Mouse (Mus musculus): ENCODE data around the gene Tpcn1. TPM values are rescaled to one million over a fixed set of nuclear protein-coding genes. Genes with fewer than 3 reads are reported as not detected.

Tpcn1 gene
- polyA plus RNA-seq, 2 experiments, result 17.8 to 19.3 TPM

GRCm38 (mm10) chr5:120631128-120631527, 42.7 kb upstream of the Tpcn1 start:
- no peak for DNase-seq (ENCODE audit: low read depth in 3 of 3, low spot score in 3 of 3)
- H3K4me3 ChIP-seq (ENCODE audit: insufficient read depth in 1 of 2, low read depth in 2 of 2, low read length in 2 of 2), result no peak overlapping the region
- H3K4me1 ChIP-seq (replicated peaks; ENCODE audit: control insufficient read depth in 2 of 2, insufficient read depth in 2 of 2, low read length in 1 of 2), result no peaks in the 10 kb centered on the region
- H3K9ac ChIP-seq (replicated peaks), result no peak overlapping the region
- TF ChIP-seq CTCF (IDR thresholded peaks at IDR 0.05; ENCODE audit: low read depth) (no peak), EP300 (IDR thresholded peaks at IDR 0.05; ENCODE audit: low read depth) (no peak)
- H3K9me3 ChIP-seq (ENCODE audit: control insufficient read depth, low read length), result peaks cover 3% of the 10 kb centered on the region
- WGBS (ENCODE audit: insufficient replicate concordance), result 11% methylated on average over 29 of the region's 29 CpGs
- no peak for ATAC-seq (ENCODE audit: insufficient read depth)
- H3K4me2 ChIP-seq (ENCODE audit: low read depth), result no peak overlapping the region
- no peaks in the 10 kb centered on the region for H3K36me3 ChIP-seq (replicated peaks; ENCODE audit: control insufficient read depth, insufficient read depth, low read depth)
- H3K27me3 ChIP-seq (ENCODE audit: control insufficient read depth, insufficient read depth, low read length), result peaks cover 7% of the 10 kb centered on the region
- no peak overlapping the region for H3K27ac ChIP-seq

GRCm38 (mm10) chr5:120628624-120629023, 40.2 kb upstream of the Tpcn1 start:
- H3K4me3 ChIP-seq (ENCODE audit: insufficient read depth in 1 of 2, low read depth in 2 of 2, low read length in 2 of 2), result no peak overlapping the region
- DNase-seq (ENCODE audit: low read depth in 3 of 3, low spot score in 3 of 3) (no peak), ATAC-seq (ENCODE audit: insufficient read depth) (no peak)
- H3K9ac ChIP-seq (replicated peaks), result no peak overlapping the region
- 61% methylated on average over 7 of the region's 7 CpGs for WGBS (ENCODE audit: insufficient replicate concordance)
- peaks cover 3% of the 10 kb centered on the region for H3K9me3 ChIP-seq (ENCODE audit: control insufficient read depth, low read length)
- TF ChIP-seq EP300 (IDR thresholded peaks at IDR 0.05; ENCODE audit: low read depth) (no peak), CTCF (IDR thresholded peaks at IDR 0.05; ENCODE audit: low read depth) (no peak)
- H3K4me1 ChIP-seq (replicated peaks; ENCODE audit: control insufficient read depth in 2 of 2, insufficient read depth in 2 of 2, low read length in 1 of 2), result no peaks in the 10 kb centered on the region
- H3K27ac ChIP-seq, result no peak overlapping the region
- peaks cover 7% of the 10 kb centered on the region for H3K27me3 ChIP-seq (ENCODE audit: control insufficient read depth, insufficient read depth, low read length)
- H3K4me2 ChIP-seq (ENCODE audit: low read depth), result no peak overlapping the region
- no peaks in the 10 kb centered on the region; the same call in none of the 2 replicates for H3K36me3 ChIP-seq (replicated peaks; ENCODE audit: control insufficient read depth, insufficient read depth, low read depth)

DNA sequence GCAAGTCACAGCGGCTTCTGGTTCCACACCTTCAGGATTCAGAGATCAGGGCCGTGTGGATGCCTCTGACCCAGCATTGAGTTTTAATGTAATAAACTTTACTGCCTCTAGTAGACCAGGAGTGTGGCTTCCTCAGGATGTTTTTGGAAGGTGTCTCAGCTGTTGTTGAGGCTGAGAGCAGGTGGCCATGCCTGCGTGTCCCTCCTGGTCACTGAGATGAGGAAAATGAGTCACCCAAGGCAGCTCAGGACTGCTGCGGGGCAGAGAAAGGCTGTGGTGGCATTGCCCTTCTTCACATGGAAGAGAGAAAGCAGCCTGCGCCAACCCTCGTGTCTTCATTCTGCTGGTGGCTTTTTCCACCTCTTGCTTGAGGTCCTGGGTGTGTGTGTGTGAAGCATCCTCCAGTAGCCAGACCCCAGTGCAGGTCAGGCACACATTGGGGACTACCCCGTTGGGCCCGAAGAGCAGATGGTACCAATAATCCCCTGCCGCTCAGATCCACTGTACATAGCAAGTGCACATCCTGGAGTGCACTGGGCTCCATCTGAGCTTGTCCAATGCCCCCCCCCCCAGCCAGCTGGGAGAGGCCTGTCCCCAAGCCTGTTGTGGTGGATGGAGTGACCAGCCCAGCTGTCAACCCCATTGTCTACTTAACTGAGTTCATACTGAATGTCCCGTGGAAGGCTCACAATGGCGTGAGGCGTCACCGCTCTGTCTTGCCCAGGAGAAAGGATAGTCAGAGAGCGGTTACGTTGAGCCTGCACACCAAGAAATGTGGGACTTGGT, 39.2 kb upstream of the Tpcn1 start:
- no peak overlapping the region for H3K9ac ChIP-seq (replicated peaks)
- H3K4me1 ChIP-seq (replicated peaks; ENCODE audit: control insufficient read depth in 2 of 2, insufficient read depth in 2 of 2, low read length in 1 of 2), result no peaks in the 10 kb centered on the region
- peaks cover 7% of the 10 kb centered on the region for H3K27me3 ChIP-seq (ENCODE audit: control insufficient read depth, insufficient read depth, low read length)
- peaks cover 5% of the 10 kb centered on the region for H3K36me3 ChIP-seq (replicated peaks; ENCODE audit: control insufficient read depth, insufficient read depth, low read depth)
- no peak overlapping the region for H3K4me2 ChIP-seq (ENCODE audit: low read depth)
- DNase-seq (ENCODE audit: low read depth in 3 of 3, low spot score in 3 of 3) (no peak), ATAC-seq (ENCODE audit: insufficient read depth) (no peak)
- H3K27ac ChIP-seq, result no peak overlapping the region
- peaks cover 3% of the 10 kb centered on the region for H3K9me3 ChIP-seq (ENCODE audit: control insufficient read depth, low read length)
- no peak overlapping the region for H3K4me3 ChIP-seq (ENCODE audit: insufficient read depth in 1 of 2, low read depth in 2 of 2, low read length in 2 of 2)
- TF ChIP-seq CTCF (IDR thresholded peaks at IDR 0.05; ENCODE audit: low read depth) (no peak), EP300 (IDR thresholded peaks at IDR 0.05; ENCODE audit: low read depth) (no peak)
- WGBS (ENCODE audit: insufficient replicate concordance), result 83% methylated on average over 15 of the region's 15 CpGs

GRCm38 (mm10) chr5:120626399-120626798, 37.9 kb upstream of the Tpcn1 start:
- Histone ChIP-seq H3K4me2 (ENCODE audit: low read depth) (no peak overlapping the region), H3K27me3 (ENCODE audit: control insufficient read depth, insufficient read depth, low read length) (peaks cover 7% of the 10 kb centered on the region), H3K9me3 (ENCODE audit: control insufficient read depth, low read length) (no peaks in the 10 kb centered on the region), H3K27ac (no peak overlapping the region), H3K4me3 (ENCODE audit: insufficient read depth in 1 of 2, low read depth in 2 of 2, low read length in 2 of 2) (no peak overlapping the region), H3K4me1 (replicated peaks; ENCODE audit: control insufficient read depth in 2 of 2, insufficient read depth in 2 of 2, low read length in 1 of 2) (no peaks in the 10 kb centered on the region), H3K36me3 (replicated peaks; ENCODE audit: control insufficient read depth, insufficient read depth, low read depth) (peaks cover 12% of the 10 kb centered on the region), H3K9ac (replicated peaks) (no peak overlapping the region)
- no peak for TF ChIP-seq CTCF (IDR thresholded peaks at IDR 0.05; ENCODE audit: low read depth)
- TF ChIP-seq EP300 (IDR thresholded peaks at IDR 0.05; ENCODE audit: low read depth), result no peak
- no peak for DNase-seq (ENCODE audit: low read depth in 3 of 3, low spot score in 3 of 3)
- WGBS (ENCODE audit: insufficient replicate concordance), result 53% methylated on average over 19 of the region's 19 CpGs
- peak; percentile 61 for ATAC-seq (ENCODE audit: insufficient read depth)

DNA sequence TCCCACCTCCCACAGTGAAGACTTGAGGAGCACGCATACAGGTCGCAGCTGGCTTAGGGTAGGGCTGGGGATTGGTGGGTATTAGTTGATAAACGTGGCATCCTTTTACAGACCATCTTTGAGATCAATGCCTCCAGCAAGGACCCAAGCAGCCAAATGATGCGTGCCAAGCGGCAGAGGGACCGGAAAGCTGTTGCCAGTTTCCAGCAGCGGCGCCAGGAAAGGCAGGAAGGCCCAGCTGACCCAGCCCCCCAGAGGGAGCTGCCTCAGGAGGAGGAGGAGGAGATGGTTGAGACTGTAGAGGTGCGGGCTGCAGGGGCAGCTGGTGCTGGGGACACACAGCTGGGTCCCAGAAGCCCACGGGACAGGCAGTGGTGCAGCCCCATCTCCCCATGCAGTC, 36.0 kb upstream of the Tpcn1 start:
- Histone ChIP-seq H3K4me1 (replicated peaks; ENCODE audit: control insufficient read depth in 2 of 2, insufficient read depth in 2 of 2, low read length in 1 of 2) (no peaks in the 10 kb centered on the region), H3K27ac (no peak overlapping the region), H3K27me3 (ENCODE audit: control insufficient read depth, insufficient read depth, low read length) (no peaks in the 10 kb centered on the region), H3K4me2 (ENCODE audit: low read depth) (no peak overlapping the region), H3K9me3 (ENCODE audit: control insufficient read depth, low read length) (no peaks in the 10 kb centered on the region), H3K9ac (replicated peaks) (no peak overlapping the region), H3K4me3 (ENCODE audit: insufficient read depth in 1 of 2, low read depth in 2 of 2, low read length in 2 of 2) (no peak overlapping the region), H3K36me3 (replicated peaks; ENCODE audit: control insufficient read depth, insufficient read depth, low read depth) (peaks cover 17% of the 10 kb centered on the region)
- TF ChIP-seq EP300 (IDR thresholded peaks at IDR 0.05; ENCODE audit: low read depth) (no peak), CTCF (IDR thresholded peaks at IDR 0.05; ENCODE audit: low read depth) (no peak)
- ATAC-seq (ENCODE audit: insufficient read depth), result no peak
- DNase-seq (ENCODE audit: low read depth in 3 of 3, low spot score in 3 of 3), result no peak
- 81% methylated on average over 10 of the region's 10 CpGs for WGBS (ENCODE audit: insufficient replicate concordance)
